Mouse (Mus musculus) 3T3-L1 (cell line): ENCODE measurements around the gene Dpp9.
"Not testable (repeated sequence)": the region's sequence is repeated elsewhere in the genome, so short reads cannot be mapped to it uniquely, and the experiment has no call there.

Experiments
- DNase-seq: peaks from one replicate; pipeline ENCODE4 v3.0.0-alpha.2; 2015; ENCODE audit warnings: low read depth, low spot score

The Dpp9 gene

GRCm38 (mm10) chr17:56218377-56219191, at the start of gene Dpp9:
TSS of gene Dpp9 (minus strand) at chr17:56218905.
- peak; percentile 99 for DNase-seq

GRCm38 (mm10) chr17:56266271-56266670, 47.6 kb upstream of the Dpp9 start:
- DNase-seq, result peak; percentile 96

- peak; percentile 94 for DNase-seq
These were observed 47.2 kb upstream of the Dpp9 start for GRCm38 (mm10) chr17:56265869-56266268.

- no peak for DNase-seq
These were observed 46.3 kb upstream of the Dpp9 start for GRCm38 (mm10) chr17:56265011-56265410.

- DNase-seq, result peak; percentile 89
These were observed 45.3 kb upstream of the Dpp9 start for GRCm38 (mm10) chr17:56264020-56264419.

- no peak for DNase-seq
These were observed 44.0 kb upstream of the Dpp9 start for GRCm38 (mm10) chr17:56262645-56263094.

GRCm38 (mm10) chr17:56261166-56261565, 42.5 kb upstream of the Dpp9 start:
- no peak for DNase-seq

- no peak for DNase-seq
These were observed 40.8 kb upstream of the Dpp9 start for GRCm38 (mm10) chr17:56259301-56260037.

- not testable (repeated sequence) for DNase-seq
These were observed 40.1 kb upstream of the Dpp9 start for GRCm38 (mm10) chr17:56258812-56259211.

GRCm38 (mm10) chr17:56258269-56258668, 39.6 kb upstream of the Dpp9 start:
- DNase-seq, result not testable (repeated sequence)

- DNase-seq, result no peak
These were observed 38.6 kb upstream of the Dpp9 start for GRCm38 (mm10) chr17:56257181-56257894.

GRCm38 (mm10) chr17:56256239-56256881, 37.7 kb upstream of the Dpp9 start, which contains the start of gene Fem1a:
TSS of gene Fem1a (plus strand) at chr17:56256810.
- DNase-seq, result peak; percentile 100

GRCm38 (mm10) chr17:56255863-56256238, 37.1 kb upstream of the Dpp9 start:
- DNase-seq, result peak; percentile 100

GRCm38 (mm10) chr17:56255429-56255828, 36.7 kb upstream of the Dpp9 start:
- peak; percentile 86 for DNase-seq

GRCm38 (mm10) chr17:56254695-56255094, 36.0 kb upstream of the Dpp9 start:
- no peak for DNase-seq

- DNase-seq, result peak; percentile 85
These were observed 32.6 kb upstream of the Dpp9 start for GRCm38 (mm10) chr17:56251136-56251829.

GRCm38 (mm10) chr17:56245608-56246007, 26.9 kb upstream of the Dpp9 start:
- DNase-seq, result no peak

- peak; percentile 88 for DNase-seq
These were observed 23.1 kb upstream of the Dpp9 start for GRCm38 (mm10) chr17:56241541-56242401.

GRCm38 (mm10) chr17:56233818-56234469, 15.2 kb upstream of the Dpp9 start:
- no peak for DNase-seq
